Mouse (Mus musculus) left cerebral cortex, postnatal 36 days (tissue): ENCODE data around the gene Prkn. TPM values are rescaled to one million over a fixed set of nuclear protein-coding genes. Genes with fewer than 3 reads are reported as not detected.

Experiments
- DNase-seq, 2 experiments: peaks; one replicate each; pipeline ENCODE4 v3.0.0; 2021 to 2022; ENCODE audit warnings: low spot score in 2 of 2, mixed read lengths in 1 of 2
- intact Hi-C: fragments of 180-260 bp; cut with DNase I; formaldehyde crosslinking; loops from one replicate; pipeline ENCODE4 v1.15.1; 2025
- total RNA-seq, 2 experiments: library from RNA; stranded (reverse); gene quantifications; 2 replicates each; pipeline ENCODE4 v1.2.3; 2021

Prkn gene
- total RNA-seq, 2 experiments from 2014 or later, result 15.0 to 20.2 TPM

- intact Hi-C loops, result no loop called here
- DNase-seq, result no peak
Observed at GRCm38 (mm10) chr17:11912136-11912535, 1072.0 kb downstream of the Prkn start.

- peak; percentile 29 for DNase-seq
- intact Hi-C loops, result no loop called here
Observed at GRCm38 (mm10) chr17:11912872-11913365, 1072.7 kb downstream of the Prkn start.

GRCm38 (mm10) chr17:11913620-11914019 lies 1073.4 kb downstream of the Prkn start:
- intact Hi-C loops, result no loop called here
- no peak for DNase-seq

- intact Hi-C loops, result no loop called here
- no peak for DNase-seq
Observed at GRCm38 (mm10) chr17:11914451-11914850, 1074.3 kb downstream of the Prkn start.

GRCm38 (mm10) chr17:11918123-11918801 lies 1078.1 kb downstream of the Prkn start:
- intact Hi-C loops, result no loop called here
- DNase-seq, result peak; percentile 29

GRCm38 (mm10) chr17:11919581-11919980 lies 1079.4 kb downstream of the Prkn start:
- no peak for DNase-seq
- intact Hi-C loops, result no loop called here

GRCm38 (mm10) chr17:11921026-11921425 lies 1080.8 kb downstream of the Prkn start:
- DNase-seq, result peak; percentile 50
- intact Hi-C loops, result no loop called here

GRCm38 (mm10) chr17:11923989-11924388 lies 1083.8 kb downstream of the Prkn start:
- DNase-seq, result no peak
- intact Hi-C loops, result no loop called here

GRCm38 (mm10) chr17:11926865-11927386 lies 1086.7 kb downstream of the Prkn start:
- intact Hi-C loops, result no loop called here

GRCm38 (mm10) chr17:11931641-11932040 lies 1091.5 kb downstream of the Prkn start:
- no peak for DNase-seq
- intact Hi-C loops, result no loop called here

More at GRCm38 (mm10) chr17:11926865-11927386, 1086.7 kb downstream of the Prkn start:
- no peak for DNase-seq

GRCm38 (mm10) chr17:11933737-11934136 lies 1093.6 kb downstream of the Prkn start:
- DNase-seq, result no peak
- intact Hi-C loops, result no loop called here

- intact Hi-C loops, result no loop called here
- no peak for DNase-seq
Observed at GRCm38 (mm10) chr17:11947436-11947835, 1107.3 kb downstream of the Prkn start.

GRCm38 (mm10) chr17:11949551-11950197 lies 1109.5 kb downstream of the Prkn start:
- peak in 1 of 2 experiments; percentile 53 for DNase-seq
- intact Hi-C loops, result no loop called here

GRCm38 (mm10) chr17:11950198-11950594 lies 1110.0 kb downstream of the Prkn start:
- intact Hi-C loops, result no loop called here
- no peak for DNase-seq

- no peak for DNase-seq
- intact Hi-C loops, result no loop called here
Observed at GRCm38 (mm10) chr17:11955317-11955716, 1115.1 kb downstream of the Prkn start.

- intact Hi-C loops, result no loop called here
- DNase-seq, result no peak
Observed at GRCm38 (mm10) chr17:11960492-11960891, 1120.3 kb downstream of the Prkn start.

GRCm38 (mm10) chr17:11962808-11963207 lies 1122.6 kb downstream of the Prkn start:
- intact Hi-C loops, result no loop called here

GRCm38 (mm10) chr17:11970160-11970559 lies 1130.0 kb downstream of the Prkn start:
- DNase-seq, result no peak
- intact Hi-C loops, result loop anchor here (5.0 to 10.0 kb wide), 3 partner anchors 355 to 1653 kb away; partner anchors contain the start of genes Pacrg, Prkn and Qk

More at GRCm38 (mm10) chr17:11962808-11963207, 1122.6 kb downstream of the Prkn start:
- peak in 1 of 2 experiments; percentile 63 for DNase-seq

GRCm38 (mm10) chr17:11972550-11972949 lies 1132.4 kb downstream of the Prkn start:
- peak in 1 of 2 experiments; percentile 17 for DNase-seq
- intact Hi-C loops, result loop anchor here (5.0 to 10.0 kb wide), 3 partner anchors 358 to 1655 kb away; partner anchors contain the start of genes Pacrg, Prkn and Qk
